Mouse (Mus musculus): ENCODE measurements around the gene Maz.

GRCm38 (mm10) chr7:127027885-127028284 is 1.0 kb upstream of the Maz start:
- TF ChIP-seq CTCF (IDR thresholded peaks at IDR 0.05; ENCODE audit: low read depth) (no peak), EP300 (IDR thresholded peaks at IDR 0.05; ENCODE audit: low read depth) (no peak)
